Mouse (Mus musculus): ENCODE results near the gene Por. TPM values are rescaled to one million over a fixed set of nuclear protein-coding genes. Genes with fewer than 3 reads are reported as not detected.

Por gene
- total and polyA plus RNA-seq, 3 experiments, result 40.3 to 64.4 TPM; not detected in 1

- H3K36me3 ChIP-seq (ENCODE audit: control insufficient read depth in 1 of 2, insufficient read depth in 2 of 2, low read length in 2 of 2), result no peaks in the 10 kb centered on the region; a peak in 2 of 4 replicates
- no peak for DNase-seq (ENCODE audit: low read depth, low spot score)
- H3K9me3 ChIP-seq (replicated peaks; ENCODE audit: insufficient read depth, low read length), result no peaks in the 10 kb centered on the region
- H3K27ac ChIP-seq (ENCODE audit: control insufficient read depth, low read depth, low read length), result no peak overlapping the region
- no peaks in the 10 kb centered on the region for H3K4me1 ChIP-seq (ENCODE audit: control insufficient read depth in 1 of 2, insufficient read depth in 2 of 2, low read length in 2 of 2)
- H3K4me3 ChIP-seq (ENCODE audit: control insufficient read depth in 1 of 2, insufficient read depth in 1 of 2, low read depth in 2 of 2, low read length in 2 of 2), result no peak overlapping the region
- no peak overlapping the region for H3K9ac ChIP-seq (ENCODE audit: control insufficient read depth, low read depth, low read length, poor library complexity, severe bottlenecking)
- TF ChIP-seq NELFE (IDR thresholded peaks at IDR 0.05; ENCODE audit: low read depth, low read length) (no peak), ZMIZ1 (IDR thresholded peaks at IDR 0.05; ENCODE audit: low read depth, low read length) (no peak), MXI1 (IDR thresholded peaks at IDR 0.05; ENCODE audit: low read depth, low read length) (no peak), MYB (IDR thresholded peaks at IDR 0.05; ENCODE audit: low read depth, low read length) (no peak), MAZ (IDR thresholded peaks at IDR 0.05; ENCODE audit: low read depth, low read length) (no peak), KAT2A (conservative IDR thresholded peaks at IDR 0.05; ENCODE audit: low read depth, low read length) (no peak), USF2 (IDR thresholded peaks at IDR 0.05; ENCODE audit: borderline replicate concordance in 1 of 2, insufficient read depth in 1 of 2, low read depth in 1 of 2, low read length in 2 of 2) (no peak), ELF1 (IDR thresholded peaks at IDR 0.05; ENCODE audit: low read depth, low read length) (no peak), CHD1 (IDR thresholded peaks at IDR 0.05; ENCODE audit: low read depth, low read length) (no peak), NRF1 (IDR thresholded peaks at IDR 0.05; ENCODE audit: insufficient read depth, low read depth, low read length, poor library complexity, severe bottlenecking) (no peak), TBP (IDR thresholded peaks at IDR 0.05; ENCODE audit: low read depth, low read length) (no peak), GATA1 (IDR thresholded peaks at IDR 0.05; ENCODE audit: low read depth, low read length) (no peak)
- H3K27me3 ChIP-seq (ENCODE audit: control insufficient read depth in 1 of 2, insufficient read depth in 2 of 2, low read length in 2 of 2), result no peaks in the 10 kb centered on the region
- no peaks in the 10 kb centered on the region for H3K79me2 ChIP-seq (ENCODE audit: control insufficient read depth, insufficient read depth, low read length, poor library complexity)
Observed at GRCm38 (mm10) chr5:135721076-135721475, 51.2 kb downstream of the Por start.

GRCm38 (mm10) chr5:135722121-135722520 lies 52.3 kb downstream of the Por start:
- Histone ChIP-seq H3K27me3 (ENCODE audit: control insufficient read depth in 1 of 2, insufficient read depth in 2 of 2, low read length in 2 of 2) (no peaks in the 10 kb centered on the region), H3K9ac (ENCODE audit: control insufficient read depth, low read depth, low read length, poor library complexity, severe bottlenecking) (no peak overlapping the region), H3K9me3 (replicated peaks; ENCODE audit: insufficient read depth, low read length) (no peaks in the 10 kb centered on the region), H3K36me3 (ENCODE audit: control insufficient read depth in 1 of 2, insufficient read depth in 2 of 2, low read length in 2 of 2) (no peaks in the 10 kb centered on the region; a peak in 2 of 4 replicates), H3K4me1 (ENCODE audit: control insufficient read depth in 1 of 2, insufficient read depth in 2 of 2, low read length in 2 of 2) (no peaks in the 10 kb centered on the region), H3K4me3 (ENCODE audit: control insufficient read depth in 1 of 2, insufficient read depth in 1 of 2, low read depth in 2 of 2, low read length in 2 of 2) (no peak overlapping the region), H3K27ac (ENCODE audit: control insufficient read depth, low read depth, low read length) (no peak overlapping the region), H3K79me2 (ENCODE audit: control insufficient read depth, insufficient read depth, low read length, poor library complexity) (no peaks in the 10 kb centered on the region)
- TF ChIP-seq USF2 (IDR thresholded peaks at IDR 0.05; ENCODE audit: borderline replicate concordance in 1 of 2, insufficient read depth in 1 of 2, low read depth in 1 of 2, low read length in 2 of 2) (no peak), GABPA (IDR thresholded peaks at IDR 0.05; ENCODE audit: low read depth, low read length) (no peak), USF1 (IDR thresholded peaks at IDR 0.05; ENCODE audit: low read depth, low read length) (no peak), ETS1 (IDR thresholded peaks at IDR 0.05; ENCODE audit: low read depth, low read length) (no peak), MYC (IDR thresholded peaks at IDR 0.05; ENCODE audit: low read depth, low read length) (no peak), ZNF384 (IDR thresholded peaks at IDR 0.05; ENCODE audit: low read depth, low read length) (no peak)
- DNase-seq (ENCODE audit: low read depth, low spot score), result no peak
